Mouse (Mus musculus) liver, embryonic 12.5 days (tissue): ENCODE measurements around the gene Phrf1. TPM values are rescaled to one million over a fixed set of nuclear protein-coding genes. Genes with fewer than 3 reads are reported as not detected.

ENCODE experiments used
- ATAC-seq: fragments of 200-750 bp; cut with Nextera tagmentation; 2 replicates; pipeline ENCODE4 v1.8.0; 2017; ENCODE audit warnings: moderate number of reproducible peaks, mild to moderate bottlenecking, moderate library complexity
- H3K27ac ChIP-seq: fragments of 300-500 bp; sonication (generic); 2 replicates; pipeline ENCODE4 v1.5.1; 2016; ENCODE audit warnings: mild to moderate bottlenecking
- H3K27me3 ChIP-seq: fragments of 300-500 bp; sonication (generic); replicated peaks from 2 replicates; pipeline ENCODE4 v1.6.1; 2016; ENCODE audit warnings: mild to moderate bottlenecking, moderate library complexity
- H3K36me3 ChIP-seq: fragments of 300-500 bp; sonication (generic); 2 replicates; pipeline ENCODE4 v1.6.1; 2016; ENCODE audit warnings: mild to moderate bottlenecking, moderate library complexity
- H3K4me1 ChIP-seq: fragments of 300-500 bp; sonication (generic); 2 replicates; pipeline ENCODE4 v1.6.1; 2016
- H3K4me2 ChIP-seq: fragments of 300-500 bp; sonication (generic); 2 replicates; pipeline ENCODE4 v1.6.1; 2016; ENCODE audit warnings: mild to moderate bottlenecking, moderate library complexity
- H3K4me3 ChIP-seq: fragments of 300-500 bp; sonication (generic); 2 replicates; pipeline ENCODE4 v1.5.1; 2016; ENCODE audit warnings: mild to moderate bottlenecking, moderate library complexity
- H3K9ac ChIP-seq: fragments of 300-500 bp; sonication (generic); 2 replicates; pipeline ENCODE4 v1.6.1; 2016; ENCODE audit warnings: mild to moderate bottlenecking, moderate library complexity
- H3K9me3 ChIP-seq: fragments of 300-500 bp; sonication (generic); replicated peaks from 2 replicates; pipeline ENCODE4 v1.6.1; 2016; ENCODE audit warnings: mild to moderate bottlenecking, moderate library complexity
- WGBS: fragments of 180-500 bp; shearing (Covaris S2); methylation state at CpG from one replicate; pipeline ENCODE4 v1.1.7; 2016; ENCODE audit not compliant: insufficient replicate concordance; 5-methylcytosine and 5-hydroxymethylcytosine counted together
- polyA plus RNA-seq: library from polyadenylated mRNA; unstranded; fragments of >200 nt; fragmentation: Nextera tagmentation; extraction: Ambion mirVana; gene quantifications from 2 replicates; pipeline ENCODE4 v1.2.1, GENCODE M21; 2016

Gene Phrf1
- polyA plus RNA-seq, 1 experiment from 2014 or later: 52.9 TPM

DNA sequence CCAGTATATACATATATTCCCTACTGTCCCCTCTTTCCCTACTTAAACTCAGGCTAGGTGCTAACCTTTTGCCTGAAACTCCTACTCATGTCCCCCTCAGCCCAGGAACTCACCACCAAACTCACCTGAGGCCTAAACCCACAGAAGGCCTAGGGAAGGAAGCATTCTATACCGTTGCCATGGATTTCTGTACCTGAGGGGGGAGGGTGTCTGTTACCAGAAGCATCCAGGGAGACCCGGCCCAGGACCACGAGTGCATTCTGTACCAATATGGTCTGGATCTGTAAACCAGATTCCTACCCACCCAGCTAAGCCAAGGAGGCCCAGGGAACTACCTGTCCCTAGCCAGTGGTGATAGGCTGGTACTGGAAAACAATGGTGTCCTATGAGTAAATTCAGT, 14.3 kb upstream of the Phrf1 start:
- 72% methylated on average over 3 of the region's 3 CpGs for WGBS
- Histone ChIP-seq H3K36me3 (peaks cover 25% of the 10 kb centered on the region), H3K4me2 (peak overlapping the region; percentile 89; the same call in 1 of the 2 replicates), H3K4me1 (peaks cover 96% of the 10 kb centered on the region), H3K9me3 (no peaks in the 10 kb centered on the region), H3K4me3 (no peak overlapping the region), H3K27me3 (peaks cover 7% of the 10 kb centered on the region; the same call in 1 of the 2 replicates), H3K9ac (0 out of 2 replicates have a peak overlapping the region, but pooled peaks have one; percentile 13), H3K27ac (peak overlapping the region; percentile 83)
- no peak for ATAC-seq

DNA sequence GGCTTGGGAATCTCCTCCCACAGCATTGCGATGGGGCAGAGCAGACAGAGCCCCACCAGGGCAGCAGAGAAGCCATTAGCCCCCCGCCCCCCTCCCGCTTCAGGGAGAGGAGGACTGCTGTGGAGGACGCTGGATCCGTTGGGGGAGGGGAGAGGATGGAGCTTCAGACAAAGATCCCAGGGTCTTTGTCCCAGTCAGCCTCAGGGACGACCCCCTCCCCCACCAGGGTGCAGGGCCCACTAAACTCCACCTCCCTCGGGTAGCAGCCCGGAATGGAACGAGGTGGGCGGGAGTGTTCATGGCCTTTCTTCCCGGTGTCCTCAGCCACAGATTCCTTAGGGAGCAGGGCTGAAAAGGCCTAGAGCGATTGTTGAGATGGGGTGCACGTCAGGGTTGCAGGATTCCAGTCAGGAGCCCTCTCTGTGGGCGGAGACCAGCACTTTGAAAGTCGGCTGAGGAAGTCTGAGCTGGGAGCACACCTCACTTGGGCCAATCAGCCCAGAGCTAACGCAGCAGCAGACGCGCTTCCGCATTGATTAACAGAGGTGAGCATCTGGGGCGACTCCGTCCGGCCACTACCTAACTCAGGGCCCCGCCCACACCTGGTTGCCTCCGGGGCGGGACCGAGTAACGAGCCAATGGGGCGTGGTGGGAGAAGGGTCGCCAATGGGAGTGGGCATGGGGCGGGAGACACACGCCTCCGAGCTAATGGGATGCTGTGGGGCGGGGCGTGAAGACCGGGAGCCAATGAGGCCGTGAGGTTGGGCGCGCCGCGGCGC, 13.3 kb upstream of the Phrf1 start, which contains the start of gene Rassf7:
Gene Rassf7 (plus strand): TSS at position 760 of the 779 bp plus-strand sequence.
- peaks cover 35% of the 10 kb centered on the region for H3K36me3 ChIP-seq
- peaks cover 96% of the 10 kb centered on the region for H3K4me1 ChIP-seq
- WGBS: 3% methylated on average over 41 of the region's 41 CpGs
- H3K4me3 ChIP-seq: peak within 1 kb of the TSS; percentile 66
- H3K27ac ChIP-seq: peak within 1 kb of the TSS; percentile 83
- H3K4me2 ChIP-seq: peak within 1 kb of the TSS; percentile 89
- H3K9ac ChIP-seq: peak within 1 kb of the TSS; percentile 76
- peaks cover 7% of the 10 kb centered on the region; the same call in 1 of the 2 replicates for H3K27me3 ChIP-seq
- peak; percentile 94 for ATAC-seq
- H3K9me3 ChIP-seq: no peaks in the 10 kb centered on the region

DNA sequence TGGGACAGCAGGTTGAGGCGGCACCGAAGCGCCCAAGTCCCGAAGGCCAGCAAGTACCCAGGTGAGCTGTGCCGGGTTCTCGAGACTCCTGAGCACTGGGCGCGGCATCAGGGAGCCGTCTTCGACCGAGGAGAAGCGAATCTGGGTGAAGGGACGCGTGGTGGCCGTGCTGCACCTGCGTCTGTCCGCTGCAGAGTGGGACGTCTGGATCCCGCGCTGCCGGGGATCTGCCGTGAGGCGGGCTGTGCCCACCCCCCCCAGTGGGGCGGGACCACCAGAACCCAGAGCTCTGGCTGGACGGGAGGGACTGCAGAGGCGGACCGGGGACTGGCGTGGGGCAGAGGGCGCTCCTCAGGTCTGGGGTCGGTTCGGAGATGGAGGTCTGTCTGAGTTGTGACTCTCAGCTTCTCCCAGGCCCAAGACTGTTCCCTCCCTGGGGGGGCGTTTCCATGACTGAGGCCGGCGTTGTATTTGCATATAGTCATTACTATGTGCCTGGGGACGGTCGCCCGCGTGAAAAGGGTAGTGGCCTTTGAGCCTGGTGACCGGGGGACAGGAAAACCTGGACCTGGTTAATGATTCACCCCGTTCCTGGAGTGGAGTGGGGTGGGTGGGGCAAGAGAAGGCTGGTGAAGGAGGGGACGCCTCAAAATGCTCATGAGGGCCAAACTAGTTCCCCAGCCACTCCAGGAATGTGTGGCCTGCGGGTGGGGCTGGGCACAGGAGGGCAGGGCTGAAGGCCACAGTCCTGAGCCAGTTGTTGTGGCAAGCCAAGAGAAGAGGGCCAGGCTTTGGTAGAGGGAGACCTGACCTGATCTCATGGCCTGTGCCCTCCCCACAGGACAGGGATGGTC, 12.5 kb upstream of the Phrf1 start:
- H3K4me1 ChIP-seq: peaks cover 96% of the 10 kb centered on the region

DNA sequence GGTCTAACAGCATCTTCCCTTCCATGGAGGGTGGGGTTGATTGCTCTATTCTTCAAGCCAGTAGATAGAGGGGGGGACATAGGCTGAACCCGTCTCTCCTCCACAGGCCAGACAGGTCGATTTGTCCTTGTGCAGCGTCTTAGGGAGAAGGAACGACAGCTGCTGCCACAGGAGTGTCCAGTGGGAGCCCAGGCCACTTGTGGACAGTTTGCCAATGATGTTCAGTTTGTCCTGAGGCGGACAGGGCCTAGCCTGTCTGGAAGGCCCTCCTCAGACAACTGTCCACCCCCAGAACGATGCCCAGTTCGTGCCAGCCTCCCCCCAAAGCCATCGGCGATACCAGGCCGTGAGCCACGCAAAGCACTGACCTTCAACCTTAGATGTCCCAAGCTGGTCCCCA, 11.7 kb upstream of the Phrf1 start:
- WGBS: 84% methylated on average over 11 of the region's 11 CpGs
- Histone ChIP-seq H3K9ac (peak overlapping the region; percentile 76), H3K4me1 (peaks cover 92% of the 10 kb centered on the region), H3K27ac (peak overlapping the region; percentile 83), H3K36me3 (peaks cover 39% of the 10 kb centered on the region), H3K4me2 (peak overlapping the region; percentile 89), H3K4me3 (peak overlapping the region; percentile 66), H3K27me3 (no peaks in the 10 kb centered on the region), H3K9me3 (no peaks in the 10 kb centered on the region)
- ATAC-seq: no peak

More for the DNA sequence above, 12.5 kb upstream of the Phrf1 start:
- Histone ChIP-seq H3K9me3 (no peaks in the 10 kb centered on the region), H3K4me2 (peak overlapping the region; percentile 89), H3K27ac (peak overlapping the region; percentile 83), H3K9ac (peak overlapping the region; percentile 76), H3K36me3 (peaks cover 39% of the 10 kb centered on the region), H3K4me3 (peak overlapping the region; percentile 66), H3K27me3 (0 out of 2 replicates have a peak, but pooled peaks cover 3% of the 10 kb centered on the region)
- 2% methylated on average over 42 of the region's 42 CpGs for WGBS
- peak; percentile 56 for ATAC-seq

DNA sequence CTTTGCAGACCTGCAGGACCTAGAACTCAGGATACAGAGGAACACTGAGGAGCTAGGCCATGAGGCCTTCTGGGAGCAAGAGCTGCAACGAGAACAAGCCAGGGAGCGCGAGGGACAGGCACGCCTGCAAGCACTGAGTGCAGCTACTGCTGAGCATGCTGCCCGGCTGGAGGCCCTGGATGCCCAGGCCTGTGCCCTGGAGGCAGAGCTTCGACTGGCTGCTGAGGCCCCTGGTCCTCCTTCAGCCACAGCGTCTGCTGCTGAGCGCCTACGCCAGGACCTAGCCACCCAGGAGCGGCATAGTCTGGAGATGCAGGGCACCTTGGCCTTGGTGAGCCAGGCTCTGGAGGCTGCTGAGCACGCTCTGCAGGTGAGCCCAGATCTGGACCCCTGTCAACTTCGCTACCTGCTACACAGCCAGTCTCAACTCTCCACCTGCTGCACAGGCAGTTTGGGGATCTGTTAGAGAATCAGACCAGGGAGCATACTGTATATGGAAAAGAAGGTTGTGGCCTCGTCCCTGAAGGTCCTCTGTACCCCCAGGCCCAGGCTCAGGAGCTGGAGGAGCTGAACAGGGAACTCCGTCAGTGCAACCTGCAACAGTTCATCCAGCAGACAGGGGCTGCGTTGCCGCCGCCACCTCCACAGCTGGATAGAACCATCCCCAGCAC, 11.1 kb upstream of the Phrf1 start:
- Histone ChIP-seq H3K36me3 (peaks cover 39% of the 10 kb centered on the region), H3K27ac (peak overlapping the region; percentile 83), H3K4me1 (peaks cover 92% of the 10 kb centered on the region), H3K4me3 (peak overlapping the region; percentile 66), H3K27me3 (no peaks in the 10 kb centered on the region), H3K9ac (peak overlapping the region; percentile 76; the same call in 1 of the 2 replicates), H3K4me2 (peak overlapping the region; percentile 89), H3K9me3 (no peaks in the 10 kb centered on the region)
- 90% methylated on average over 17 of the region's 17 CpGs for WGBS
- no peak for ATAC-seq

DNA sequence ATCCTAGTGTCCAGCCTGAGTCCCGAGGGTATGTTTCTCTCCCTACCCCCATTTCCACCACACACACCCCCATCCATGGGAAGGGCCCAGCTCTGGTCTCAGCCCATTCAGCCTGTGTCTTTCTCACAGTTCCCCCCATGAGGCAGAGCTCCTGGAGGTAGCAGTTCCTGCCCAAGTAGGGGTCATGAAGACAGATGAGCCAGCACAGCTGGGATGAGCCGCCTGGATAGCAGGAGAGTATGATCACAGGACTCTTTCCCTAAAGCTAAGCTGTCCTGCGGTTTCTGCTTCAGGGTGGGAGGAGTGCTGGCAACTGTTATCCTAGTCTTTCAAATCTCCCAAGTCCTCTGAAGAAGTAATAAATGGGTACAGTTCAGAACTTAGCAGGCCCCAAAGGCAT, 10.4 kb upstream of the Phrf1 start:
- H3K9ac ChIP-seq: peak overlapping the region; percentile 36; the same call in 1 of the 2 replicates
- H3K4me3 ChIP-seq: no peak overlapping the region
- H3K27ac ChIP-seq: peak overlapping the region; percentile 83
- peak overlapping the region; percentile 1; the same call in 1 of the 2 replicates for H3K4me2 ChIP-seq
- peaks cover 92% of the 10 kb centered on the region for H3K4me1 ChIP-seq
- WGBS: 86% methylated on average over 3 of the region's 3 CpGs
- H3K27me3 ChIP-seq: no peaks in the 10 kb centered on the region
- no peak for ATAC-seq
- peaks cover 39% of the 10 kb centered on the region for H3K36me3 ChIP-seq
- no peaks in the 10 kb centered on the region for H3K9me3 ChIP-seq

DNA sequence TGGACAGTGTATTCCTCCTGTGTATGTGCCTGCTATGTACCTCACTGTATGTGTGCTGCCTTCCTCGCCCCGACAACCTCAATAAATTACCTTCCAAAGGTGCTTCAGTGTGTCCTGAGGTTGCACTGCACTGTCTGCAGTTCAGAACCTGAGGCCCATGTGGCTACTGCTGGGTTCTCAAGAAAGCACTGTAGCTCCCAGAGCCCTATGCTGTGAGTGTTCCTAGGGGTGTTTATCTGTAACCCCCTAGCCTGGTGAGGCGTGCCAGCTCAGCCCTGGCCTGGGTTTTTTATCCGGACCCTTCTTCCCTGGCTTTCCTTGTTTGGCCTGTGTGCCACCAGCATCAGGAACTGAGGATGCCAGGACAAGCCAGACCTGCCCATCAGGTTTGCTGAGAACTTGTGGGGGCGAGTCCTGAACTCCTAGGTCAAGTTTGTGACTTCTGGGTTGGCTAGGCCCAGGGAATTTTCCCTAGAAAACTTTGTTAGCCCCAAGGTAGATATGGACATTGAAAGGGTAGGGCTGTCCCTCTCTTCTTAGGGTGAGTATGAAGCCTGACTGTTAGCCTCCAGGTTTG, 9.9 kb upstream of the Phrf1 start:
- Histone ChIP-seq H3K9ac (peak overlapping the region; percentile 36; the same call in 1 of the 2 replicates), H3K36me3 (peaks cover 39% of the 10 kb centered on the region)

DNA sequence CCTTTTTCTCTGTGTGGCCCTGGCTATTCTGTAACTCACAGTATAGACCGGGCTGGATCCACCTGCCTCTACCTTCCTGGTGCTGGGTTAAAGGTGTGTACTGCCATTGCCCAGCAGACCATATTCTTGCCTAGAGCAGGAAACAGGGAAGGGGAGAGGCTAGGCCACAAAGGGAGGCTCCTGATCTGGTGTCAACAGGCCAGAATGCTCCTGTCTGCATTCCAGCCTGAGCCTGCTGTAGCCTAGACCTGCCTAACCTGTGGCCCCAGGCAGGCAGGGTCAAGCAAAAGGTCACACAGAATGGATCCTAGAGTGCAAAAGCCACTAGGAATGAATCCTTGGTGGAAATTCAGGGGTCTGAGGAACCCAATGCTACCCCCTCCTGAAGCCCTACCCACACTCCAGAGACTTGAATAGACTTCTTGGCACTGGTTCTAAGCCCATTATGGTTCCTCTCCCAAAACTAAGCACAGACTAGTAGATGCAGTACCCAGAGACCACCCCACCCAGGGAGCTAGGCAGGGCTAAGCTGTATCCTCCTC, 9.0 kb upstream of the Phrf1 start:
- Histone ChIP-seq H3K4me1 (peaks cover 79% of the 10 kb centered on the region), H3K36me3 (peaks cover 39% of the 10 kb centered on the region), H3K9ac (peak overlapping the region; percentile 87), H3K4me3 (peak overlapping the region; percentile 73; the same call in 1 of the 2 replicates), H3K27ac (peak overlapping the region; percentile 83), H3K9me3 (no peaks in the 10 kb centered on the region), H3K27me3 (no peaks in the 10 kb centered on the region), H3K4me2 (peak overlapping the region; percentile 93)
- WGBS: 69% methylated on average over 1 of the region's 1 CpGs
- ATAC-seq: no peak

More for the DNA sequence above, 9.9 kb upstream of the Phrf1 start:
- Histone ChIP-seq H3K4me1 (peaks cover 89% of the 10 kb centered on the region), H3K27me3 (no peaks in the 10 kb centered on the region), H3K4me2 (no peak overlapping the region), H3K27ac (peak overlapping the region; percentile 83), H3K4me3 (no peak overlapping the region), H3K9me3 (no peaks in the 10 kb centered on the region)
- ATAC-seq: no peak
- 78% methylated on average over 5 of the region's 5 CpGs for WGBS

DNA sequence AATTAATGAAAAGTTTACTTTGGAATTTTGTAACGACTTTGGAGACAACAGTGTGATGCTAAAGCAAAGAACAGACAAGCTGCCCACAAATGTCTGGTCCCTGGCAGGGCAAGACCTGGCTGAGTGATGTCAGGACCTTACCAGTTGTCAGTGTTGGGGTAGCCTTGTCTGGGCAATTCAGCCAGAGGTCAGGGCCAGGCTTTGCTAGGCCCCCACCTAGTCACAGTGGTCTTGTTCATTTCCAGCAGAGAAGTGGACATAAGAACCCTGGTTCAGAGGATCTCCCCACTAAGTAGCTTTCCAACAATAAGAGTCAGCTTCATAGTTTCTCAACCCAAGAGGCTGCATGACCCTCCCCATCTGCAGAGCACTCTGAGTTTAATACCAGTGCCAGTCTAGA, 8.2 kb upstream of the Phrf1 start:
- Histone ChIP-seq H3K27me3 (no peaks in the 10 kb centered on the region), H3K9me3 (no peaks in the 10 kb centered on the region), H3K27ac (peak overlapping the region; percentile 83), H3K4me1 (peaks cover 72% of the 10 kb centered on the region), H3K4me2 (peak overlapping the region; percentile 93), H3K36me3 (peaks cover 39% of the 10 kb centered on the region), H3K4me3 (peak overlapping the region; percentile 73), H3K9ac (peak overlapping the region; percentile 87)
- ATAC-seq: no peak
- 83% methylated on average over 1 of the region's 1 CpGs for WGBS

DNA sequence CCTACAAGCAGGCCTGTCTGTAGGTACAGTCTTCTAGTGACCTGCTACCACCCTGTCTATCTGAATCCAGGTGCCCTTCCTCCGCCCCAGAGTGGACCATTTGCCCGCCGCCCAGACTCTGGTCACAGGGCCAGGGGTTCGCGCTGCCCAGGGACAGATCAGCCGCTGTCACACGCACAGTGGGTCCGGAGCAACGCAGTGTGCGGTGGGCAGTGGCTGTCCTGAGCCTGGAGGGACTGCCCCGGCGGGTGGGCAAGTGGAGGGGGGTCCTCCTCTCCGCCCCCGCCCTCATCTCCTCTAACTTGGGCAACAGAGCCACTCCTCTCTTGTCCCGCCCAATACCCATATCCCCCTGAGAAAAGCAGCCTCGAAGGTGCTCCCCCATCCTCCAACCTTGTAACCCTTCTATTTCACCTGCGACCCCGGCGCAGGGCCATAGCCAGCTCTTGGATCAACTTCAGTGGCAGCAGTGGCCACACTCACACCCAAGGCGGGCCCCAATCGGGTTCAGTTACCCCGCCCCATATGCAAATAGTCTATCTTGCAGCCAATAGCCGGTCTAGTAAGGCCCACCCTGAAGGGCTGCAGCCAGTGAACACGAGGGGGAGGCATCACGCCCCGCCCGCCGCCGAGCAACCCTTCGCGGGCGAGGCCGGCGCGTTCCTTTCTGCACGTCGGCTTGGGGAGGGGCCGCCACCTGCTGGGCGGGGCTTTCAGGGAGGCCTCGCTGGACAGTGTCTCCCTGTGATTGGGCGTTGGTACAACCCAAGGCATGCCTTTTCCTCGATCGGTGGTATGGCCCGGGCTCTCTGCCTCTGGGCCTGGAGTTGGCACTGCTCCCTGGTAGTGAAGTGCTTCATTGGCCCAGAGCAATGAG, 7.1 kb upstream of the Phrf1 start:
- H3K4me3 ChIP-seq: peak overlapping the region; percentile 73
- peak overlapping the region; percentile 87 for H3K9ac ChIP-seq
- ATAC-seq: peak; percentile 97
- H3K27ac ChIP-seq: peak overlapping the region; percentile 90
- 8% methylated on average over 44 of the region's 44 CpGs for WGBS
- no peaks in the 10 kb centered on the region for H3K27me3 ChIP-seq
- H3K9me3 ChIP-seq: no peaks in the 10 kb centered on the region
- peak overlapping the region; percentile 93 for H3K4me2 ChIP-seq
- peaks cover 39% of the 10 kb centered on the region for H3K36me3 ChIP-seq
- peaks cover 65% of the 10 kb centered on the region for H3K4me1 ChIP-seq
